Comparison of ENCODE assay signal across 1 mouse cellular context in genomic region chr8:106607783-106608182, GRCm38 (mm10). TPM values are rescaled to one million over a fixed set of nuclear protein-coding genes. Genes with fewer than 3 reads are reported as not detected.
"Had no signal": no experiment of that assay in that cellular context is flagged by ENCODE, and none has a peak within 500 bp of the region (broad histone marks: within the 10 kb centered on the region; RNA-seq: fewer than 3 reads in every experiment).

No protein-coding gene starts in this region.

RNA-seq across cellular contexts. Expression of gene Cdh1, which starts 4.6 kb away (rescaled TPM):
- total RNA-seq: heart, postnatal 36 days had no signal
